Mouse (Mus musculus) embryonic fibroblast, embryonic 13.5 days (primary cell): ENCODE results near the gene Hccs.

Experiments used
- CTCF ChIP-seq: IDR thresholded peaks from 2 replicates; pipeline ENCODE4 v1.5.1; 2011; ENCODE audit warnings: mild to moderate bottlenecking, control low read depth, low read length, moderate library complexity, borderline replicate concordance; ENCODE audit not compliant: insufficient read depth
- POLR2A ChIP-seq: IDR thresholded peaks from 2 replicates; pipeline ENCODE4 v1.6.1; 2011; ENCODE audit warnings: low read depth, mild to moderate bottlenecking, control low read depth, low read length, moderate library complexity

DNA sequence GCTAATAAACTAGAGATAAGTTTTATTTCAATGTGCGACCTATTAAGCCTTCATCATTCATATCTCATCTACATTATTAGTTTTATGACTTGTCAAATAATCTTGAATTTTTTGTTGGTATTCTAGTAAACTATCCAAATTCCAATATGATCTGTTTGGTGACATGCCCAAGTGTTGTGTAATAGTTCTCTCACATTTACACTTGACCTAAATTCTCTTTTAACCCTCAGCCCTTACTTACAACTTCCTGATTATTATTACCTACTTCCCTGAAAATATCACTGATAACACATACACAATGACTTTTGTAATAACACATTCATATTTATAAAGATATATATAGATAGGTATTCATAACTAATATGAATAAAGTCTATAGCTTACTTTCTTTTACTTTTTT, 64.3 kb downstream of the Hccs start:
- TF ChIP-seq POLR2A (no peak), CTCF (no peak)
